Mouse (Mus musculus): ENCODE results near the gene Trpm5. TPM values are rescaled to one million over a fixed set of nuclear protein-coding genes. Genes with fewer than 3 reads are reported as not detected.

Gene Trpm5
- total RNA-seq, 1 experiment from 2014 or later = not detected

DNA sequence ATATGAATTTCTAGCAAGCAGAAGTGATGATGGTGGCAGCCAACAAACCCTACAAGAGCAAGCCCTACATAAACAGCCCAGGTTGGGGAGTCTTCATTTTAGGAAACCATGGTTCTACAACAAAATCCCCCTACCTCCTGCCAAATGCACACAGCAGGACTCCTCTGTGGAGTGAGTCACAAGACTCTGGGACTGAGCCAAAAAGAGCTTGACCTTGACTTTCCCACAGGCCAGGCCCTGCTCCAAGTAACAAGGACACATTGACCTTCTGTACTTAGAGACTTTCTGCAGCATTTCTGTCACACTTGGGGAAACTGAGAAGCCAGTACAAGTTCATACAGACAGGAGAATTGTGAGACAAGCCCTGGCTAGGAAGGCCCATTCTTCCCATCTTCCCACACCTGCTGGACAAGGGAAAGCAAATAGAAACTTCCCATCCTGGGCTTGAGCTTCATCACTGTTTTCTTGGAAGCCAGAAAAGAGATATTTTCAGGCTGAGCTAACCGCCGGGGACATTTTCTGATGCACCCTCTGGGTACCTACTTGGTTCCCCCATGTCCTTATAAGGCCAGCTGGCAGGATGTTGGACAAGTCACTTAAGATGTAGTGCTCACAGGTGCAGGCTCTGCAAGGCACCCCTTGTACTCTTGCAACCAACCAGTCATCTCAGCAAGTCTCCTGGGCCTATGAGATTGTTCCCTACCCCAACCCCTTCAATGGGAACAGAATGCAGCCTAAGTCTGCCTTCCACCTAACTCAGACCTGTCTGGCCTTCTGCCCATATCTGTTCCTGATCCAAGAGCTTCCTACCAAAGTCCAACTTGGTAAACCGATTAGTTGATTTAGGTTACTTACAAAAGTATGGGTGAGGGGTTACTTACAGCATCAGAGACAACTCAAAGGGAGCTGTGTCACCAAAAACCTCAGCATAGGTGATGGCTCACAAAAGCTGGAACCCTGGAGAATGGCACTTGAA, 44.3 kb downstream of the Trpm5 start:
- no peak for ATAC-seq (replicated peaks; ENCODE audit: insufficient number of reproducible peaks, low FRiP score, low TSS enrichment, poor library complexity, severe bottlenecking)

DNA sequence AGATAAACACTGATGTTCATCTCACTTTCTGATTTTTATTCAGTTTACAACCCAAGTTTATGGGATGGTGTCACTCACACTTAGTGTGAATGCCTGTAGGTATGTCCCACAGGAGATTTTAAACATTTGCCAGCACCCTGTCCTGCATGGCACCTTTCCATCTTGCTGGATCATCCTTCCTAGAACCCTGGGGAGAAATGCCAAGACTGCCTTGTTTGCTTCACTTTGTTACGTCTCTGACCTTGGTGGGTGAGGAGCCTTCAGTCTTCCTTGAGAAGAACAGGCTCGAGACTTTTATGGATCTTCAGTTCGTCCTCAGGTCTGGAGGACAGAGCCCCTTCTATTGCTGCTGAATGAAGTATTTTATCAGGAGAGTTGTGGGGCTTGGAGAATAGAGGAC, 45.1 kb downstream of the Trpm5 start:
- no peak for ATAC-seq (replicated peaks; ENCODE audit: insufficient number of reproducible peaks, low FRiP score, low TSS enrichment, poor library complexity, severe bottlenecking)

- peak; percentile 82 for ATAC-seq (replicated peaks; ENCODE audit: insufficient number of reproducible peaks, low FRiP score, low TSS enrichment, poor library complexity, severe bottlenecking)
Measured at GRCm38 (mm10) chr7:143046358-143046757, 48.1 kb downstream of the Trpm5 start.

GRCm38 (mm10) chr7:143044826-143045206, 49.6 kb downstream of the Trpm5 start:
- ATAC-seq (replicated peaks; ENCODE audit: insufficient number of reproducible peaks, low FRiP score, low TSS enrichment, poor library complexity, severe bottlenecking) = no peak

GRCm38 (mm10) chr7:143044049-143044825, 50.2 kb downstream of the Trpm5 start:
- no peak for ATAC-seq (replicated peaks; ENCODE audit: insufficient number of reproducible peaks, low FRiP score, low TSS enrichment, poor library complexity, severe bottlenecking)

DNA sequence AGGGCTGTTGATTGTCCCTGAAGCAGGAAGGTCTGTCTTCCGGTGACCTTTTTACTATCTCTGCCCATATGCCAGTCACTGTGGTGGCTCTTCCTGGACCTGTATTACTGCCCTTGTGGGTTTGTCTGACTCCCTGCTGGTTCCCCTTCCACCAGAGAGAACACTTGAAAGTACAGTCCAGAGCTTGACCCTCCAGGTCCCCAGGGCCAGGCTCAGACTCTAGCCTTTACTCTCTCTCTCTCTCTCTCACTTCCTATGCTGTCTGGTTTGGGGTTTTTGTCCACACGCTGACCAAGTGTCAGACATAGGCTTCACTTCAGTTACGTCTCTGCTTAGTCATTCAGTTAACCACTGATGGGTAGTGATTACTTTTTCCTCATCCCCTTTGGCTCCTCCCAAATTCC, 51.5 kb downstream of the Trpm5 start:
- peak; percentile 41 for ATAC-seq (replicated peaks; ENCODE audit: insufficient number of reproducible peaks, low FRiP score, low TSS enrichment, poor library complexity, severe bottlenecking)

GRCm38 (mm10) chr7:143042089-143042488, 52.4 kb downstream of the Trpm5 start:
- no peak for ATAC-seq (replicated peaks; ENCODE audit: insufficient number of reproducible peaks, low FRiP score, low TSS enrichment, poor library complexity, severe bottlenecking)

- no peak for ATAC-seq (replicated peaks; ENCODE audit: insufficient number of reproducible peaks, low FRiP score, low TSS enrichment, poor library complexity, severe bottlenecking)
Measured at GRCm38 (mm10) chr7:143041138-143041822, 53.2 kb downstream of the Trpm5 start.

DNA sequence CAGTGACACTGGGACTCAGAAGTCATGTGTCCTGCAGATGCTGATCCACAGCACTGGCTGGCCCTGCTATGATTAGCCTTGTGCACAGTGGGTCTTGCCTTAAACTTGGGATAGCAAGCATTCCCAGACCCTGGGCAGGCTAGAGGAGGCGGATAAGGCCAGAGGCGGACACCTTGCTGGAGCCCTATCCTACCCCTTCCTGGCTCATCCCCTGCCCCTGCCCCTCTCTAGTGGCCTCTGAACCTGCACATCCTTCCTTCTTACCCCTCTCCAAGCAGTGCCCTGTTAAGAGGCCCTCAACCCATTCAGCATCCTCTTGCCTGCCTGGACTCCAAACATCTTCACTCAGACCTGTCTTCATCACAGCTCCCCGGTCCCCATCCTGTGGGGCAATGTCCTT, 53.9 kb downstream of the Trpm5 start:
- ATAC-seq (replicated peaks; ENCODE audit: insufficient number of reproducible peaks, low FRiP score, low TSS enrichment, poor library complexity, severe bottlenecking) = no peak

DNA sequence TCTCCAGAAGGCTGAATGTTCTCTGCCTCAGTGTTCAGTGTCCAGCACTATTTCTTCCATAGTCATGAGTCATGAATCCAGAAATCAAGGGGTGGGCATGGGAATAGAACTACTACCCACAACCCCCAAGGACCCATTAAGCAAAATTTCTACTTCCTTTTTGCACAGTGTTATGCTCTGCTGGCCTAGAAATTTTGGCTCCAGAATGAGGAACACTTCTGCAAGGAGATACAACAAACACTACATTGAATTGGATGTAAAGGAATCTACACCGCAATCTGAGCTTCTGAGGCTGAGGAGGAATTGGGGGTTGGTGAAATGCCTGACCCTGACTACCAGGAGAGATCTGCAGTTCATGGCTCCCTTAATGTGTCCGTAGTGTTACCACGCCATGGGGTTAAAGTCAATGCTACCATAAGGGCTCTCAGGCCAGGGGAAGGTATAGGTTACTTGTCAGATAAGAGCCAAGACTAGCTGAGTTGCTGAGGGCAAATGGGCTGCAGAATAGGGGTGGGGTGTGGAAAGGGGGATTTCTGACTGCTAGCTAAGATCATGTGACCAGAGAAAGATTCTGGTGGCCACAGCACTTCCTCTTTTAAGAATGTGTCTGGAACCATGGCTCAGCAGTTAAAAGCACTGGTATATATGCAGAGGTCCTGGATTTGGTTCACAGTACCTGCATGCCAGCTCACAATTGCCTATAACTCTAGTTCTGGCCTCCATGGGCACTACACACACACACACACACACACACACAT, 56.1 kb downstream of the Trpm5 start:
- ATAC-seq (replicated peaks; ENCODE audit: insufficient number of reproducible peaks, low FRiP score, low TSS enrichment, poor library complexity, severe bottlenecking) = peak; percentile 63

- ATAC-seq (replicated peaks; ENCODE audit: insufficient number of reproducible peaks, low FRiP score, low TSS enrichment, poor library complexity, severe bottlenecking) = no peak
Measured at GRCm38 (mm10) chr7:143037306-143037705, 57.1 kb downstream of the Trpm5 start.

DNA sequence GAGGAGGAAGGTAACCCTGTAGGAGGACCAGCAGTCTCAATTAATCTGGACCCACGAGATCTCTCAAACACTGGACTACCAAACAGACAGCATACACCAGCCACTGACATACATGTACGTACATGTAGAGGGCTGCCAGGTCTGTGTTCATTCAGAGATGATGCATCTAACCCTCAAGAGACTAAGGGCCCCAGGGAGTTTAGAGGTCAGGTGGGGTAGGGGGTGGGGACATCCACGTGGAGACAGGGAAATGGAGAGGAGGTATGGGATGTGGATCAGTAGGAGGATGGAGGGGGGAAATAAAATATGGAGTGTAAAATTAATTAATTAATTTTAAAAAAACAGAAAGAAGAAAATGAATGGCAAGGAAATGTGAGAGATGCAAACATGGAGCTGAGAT, 57.7 kb downstream of the Trpm5 start:
- ATAC-seq (replicated peaks; ENCODE audit: insufficient number of reproducible peaks, low FRiP score, low TSS enrichment, poor library complexity, severe bottlenecking) = no peak

- no peak for ATAC-seq (replicated peaks; ENCODE audit: insufficient number of reproducible peaks, low FRiP score, low TSS enrichment, poor library complexity, severe bottlenecking)
Measured at GRCm38 (mm10) chr7:143034519-143035450, 59.7 kb downstream of the Trpm5 start.

DNA sequence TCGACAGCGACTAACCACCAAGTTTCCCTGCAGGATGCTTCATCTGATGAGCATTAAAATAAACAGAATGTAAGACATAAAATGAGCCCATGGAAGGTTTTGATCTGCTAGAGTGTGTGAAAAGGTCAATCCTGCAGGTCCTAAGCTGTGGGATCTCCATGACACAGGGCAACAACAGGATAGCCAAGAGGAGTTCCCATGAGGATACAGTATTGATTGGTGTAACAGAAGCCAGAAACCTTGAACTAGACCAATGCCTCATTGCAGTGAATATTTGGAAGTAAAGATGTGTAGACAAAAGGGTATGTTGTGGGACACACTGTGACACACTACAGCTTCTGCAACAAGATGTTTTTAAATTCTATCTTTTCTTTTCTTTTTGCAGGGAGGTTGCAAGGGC, 60.3 kb downstream of the Trpm5 start:
- ATAC-seq (replicated peaks; ENCODE audit: insufficient number of reproducible peaks, low FRiP score, low TSS enrichment, poor library complexity, severe bottlenecking) = no peak

GRCm38 (mm10) chr7:143033581-143033980, 60.9 kb downstream of the Trpm5 start:
- ATAC-seq (replicated peaks; ENCODE audit: insufficient number of reproducible peaks, low FRiP score, low TSS enrichment, poor library complexity, severe bottlenecking) = no peak

DNA sequence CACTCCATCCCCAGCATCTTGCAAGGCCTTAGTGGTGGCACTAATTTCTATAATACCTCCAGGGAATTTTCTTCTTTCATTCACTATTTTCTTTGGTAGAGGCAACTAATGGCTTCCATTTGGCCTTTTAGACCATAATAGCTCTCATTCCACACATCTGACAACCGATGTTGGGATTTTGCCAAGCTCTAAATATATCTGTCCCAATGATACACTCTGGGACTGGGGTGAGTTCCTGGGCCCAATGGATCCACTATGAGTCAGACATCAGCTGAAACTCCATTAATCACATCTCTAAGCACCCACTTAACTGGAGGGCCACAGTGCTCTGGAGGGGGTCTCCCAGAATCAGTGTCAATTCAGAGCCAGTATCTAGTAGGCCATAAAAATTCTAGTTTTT, 62.6 kb downstream of the Trpm5 start:
- no peak for ATAC-seq (replicated peaks; ENCODE audit: insufficient number of reproducible peaks, low FRiP score, low TSS enrichment, poor library complexity, severe bottlenecking)

- ATAC-seq (replicated peaks; ENCODE audit: insufficient number of reproducible peaks, low FRiP score, low TSS enrichment, poor library complexity, severe bottlenecking) = no peak
Measured at GRCm38 (mm10) chr7:143027196-143027595, 67.2 kb downstream of the Trpm5 start.

- ATAC-seq (replicated peaks; ENCODE audit: insufficient number of reproducible peaks, low FRiP score, low TSS enrichment, poor library complexity, severe bottlenecking) = no peak
Measured at GRCm38 (mm10) chr7:143025496-143025895, 68.9 kb downstream of the Trpm5 start.

All from monocyte, adult 5-6 weeks (primary cell).